Mouse (Mus musculus) heart, postnatal 0 days (tissue): ENCODE results near the gene Slc4a1. TPM values are rescaled to one million over a fixed set of nuclear protein-coding genes. Genes with fewer than 3 reads are reported as not detected.

Experiments
- ATAC-seq: fragments of 200-750 bp; cut with Nextera tagmentation; 2 replicates; pipeline ENCODE4 v1.8.0; 2017; ENCODE audit warnings: low read depth, moderate number of reproducible peaks, moderate library complexity; ENCODE audit not compliant: insufficient read depth
- DNase-seq: peaks from one replicate; pipeline ENCODE4 v3.0.0-alpha.2; 2016; ENCODE audit warnings: low spot score
- H3K27ac ChIP-seq: fragments of 300-500 bp; sonication (generic); 2 replicates; pipeline ENCODE4 v1.5.1; 2014; ENCODE audit warnings: low read depth, mild to moderate bottlenecking
- H3K27me3 ChIP-seq: fragments of 300-500 bp; sonication (generic); 2 replicates; pipeline ENCODE4 v1.6.1; 2014; ENCODE audit warnings: low read length, mixed read lengths; ENCODE audit not compliant: control insufficient read depth, insufficient read depth
- H3K36me3 ChIP-seq: fragments of 300-500 bp; sonication (generic); replicated peaks from 2 replicates; pipeline ENCODE4 v1.6.1; 2014; ENCODE audit warnings: low read length, mixed read lengths; ENCODE audit not compliant: control insufficient read depth, insufficient read depth
- H3K4me1 ChIP-seq: fragments of 300-500 bp; sonication (generic); 2 replicates; pipeline ENCODE4 v1.6.1; 2014; ENCODE audit warnings: antibody characterized with exemption; ENCODE audit not compliant: control insufficient read depth, insufficient read depth
- H3K4me2 ChIP-seq: fragments of 300-500 bp; sonication (generic); 2 replicates; pipeline ENCODE4 v1.6.1; 2014; ENCODE audit warnings: low read depth, mild to moderate bottlenecking, low read length, moderate library complexity
- H3K4me3 ChIP-seq: fragments of 300-500 bp; sonication (generic); 2 replicates; pipeline ENCODE4 v1.5.1; 2014; ENCODE audit warnings: low read depth, low read length
- H3K9ac ChIP-seq: fragments of 300-500 bp; sonication (generic); replicated peaks from 2 replicates; pipeline ENCODE4 v1.6.1; 2014; ENCODE audit warnings: low read depth, low read length, mixed read lengths
- H3K9me3 ChIP-seq: fragments of 300-500 bp; sonication (generic); replicated peaks from 2 replicates; pipeline ENCODE4 v1.6.1; 2016; ENCODE audit warnings: low read length; ENCODE audit not compliant: control insufficient read depth
- CTCF ChIP-seq: IDR thresholded peaks from 2 replicates; pipeline ENCODE4 v1.5.1; 2016; ENCODE audit warnings: antibody characterized with exemption, control low read depth, low read depth
- EP300 ChIP-seq: IDR thresholded peaks from 2 replicates; pipeline ENCODE4 v1.6.1; 2016; ENCODE audit warnings: antibody characterized with exemption, low read depth
- WGBS: fragments of 180-500 bp; shearing (Covaris S2); extraction: QIAGEN DNeasy Blood & Tissue Kit; methylation state at CpG from one replicate; pipeline ENCODE4 v1.1.7; 2014; 5-methylcytosine and 5-hydroxymethylcytosine counted together
- polyA plus RNA-seq: library from polyadenylated mRNA; unstranded; fragments of >200 nt; fragmentation: Nextera tagmentation; extraction: Ambion mirVana; gene quantifications from 2 replicates; pipeline ENCODE4 v1.2.1, GENCODE M21; 2015
- total RNA-seq: library from RNA; depleted of rRNA; stranded (reverse); fragments of >200 nt; gene quantifications from 2 replicates; pipeline ENCODE4 v1.2.3, GENCODE M21; 2014; ENCODE audit warnings: low replicate concordance

Slc4a1 gene
- total and polyA plus RNA-seq, 2 experiments from 2014 or later = 3.1 to 7.5 TPM

GRCm38 (mm10) chr11:102356636-102357350 lies 9.2 kb downstream of the Slc4a1 start:
- H3K4me1 ChIP-seq = no peaks in the 10 kb centered on the region
- H3K36me3 ChIP-seq = no peaks in the 10 kb centered on the region
- H3K4me2 ChIP-seq = no peak overlapping the region
- H3K4me3 ChIP-seq = no peak overlapping the region
- TF ChIP-seq CTCF (no peak), EP300 (no peak)
- no peak overlapping the region for H3K27ac ChIP-seq
- no peak for ATAC-seq
- H3K27me3 ChIP-seq = peaks cover 45% of the 10 kb centered on the region
- 51% methylated on average over 31 of the region's 31 CpGs for WGBS
- no peak overlapping the region for H3K9ac ChIP-seq
- H3K9me3 ChIP-seq = no peaks in the 10 kb centered on the region
- DNase-seq = no peak

DNA sequence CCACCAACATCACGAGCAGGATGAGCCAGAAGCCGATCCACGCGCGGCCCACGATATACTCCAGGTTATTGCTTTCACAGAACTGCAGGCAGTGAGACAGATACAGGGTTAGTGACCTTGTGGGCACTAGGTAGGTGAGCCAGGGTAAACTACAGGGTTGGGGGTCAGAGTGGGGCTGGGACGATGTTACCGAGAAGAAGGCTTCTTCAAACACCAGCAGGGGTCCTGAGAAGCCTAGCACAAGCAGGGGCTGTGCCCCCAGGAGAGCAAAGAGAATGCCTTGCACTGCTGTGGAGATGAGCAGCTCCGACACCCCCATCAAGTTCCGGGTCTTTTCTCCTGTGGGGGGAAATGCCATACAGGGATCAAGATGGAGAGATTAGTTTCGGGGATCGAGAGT lies 9.8 kb downstream of the Slc4a1 start:
- no peaks in the 10 kb centered on the region for H3K36me3 ChIP-seq
- ATAC-seq (no peak), DNase-seq (no peak)
- no peaks in the 10 kb centered on the region for H3K4me1 ChIP-seq
- no peak overlapping the region for H3K4me2 ChIP-seq
- TF ChIP-seq EP300 (no peak), CTCF (no peak)
- H3K27me3 ChIP-seq = peaks cover 41% of the 10 kb centered on the region
- 72% methylated on average over 12 of the region's 12 CpGs for WGBS
- H3K9me3 ChIP-seq = no peaks in the 10 kb centered on the region
- no peak overlapping the region for H3K4me3 ChIP-seq
- no peak overlapping the region for H3K27ac ChIP-seq
- no peak overlapping the region for H3K9ac ChIP-seq

DNA sequence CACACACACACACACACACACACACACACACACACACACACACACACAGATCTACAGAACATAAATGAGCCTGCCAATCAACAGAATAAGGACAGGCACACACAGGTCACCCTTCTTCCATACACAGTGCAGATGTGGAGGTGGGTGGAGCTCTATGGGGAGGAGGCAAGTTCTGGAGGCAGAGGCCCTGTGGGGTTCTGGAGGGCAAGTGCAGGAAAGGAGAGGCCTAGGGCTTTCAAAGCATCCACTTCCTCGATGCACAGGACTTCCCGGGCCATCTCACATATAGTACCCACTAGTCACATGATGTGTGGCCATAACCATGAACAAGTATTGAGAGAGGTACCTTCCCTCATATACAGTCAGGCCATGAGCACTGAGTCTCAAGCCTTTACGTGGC lies 10.5 kb downstream of the Slc4a1 start:
- no peak for ATAC-seq
- WGBS = 66% methylated on average over 3 of the region's 3 CpGs
- Histone ChIP-seq H3K27me3 (peaks cover 45% of the 10 kb centered on the region), H3K36me3 (no peaks in the 10 kb centered on the region), H3K4me1 (no peaks in the 10 kb centered on the region), H3K4me3 (no peak overlapping the region), H3K27ac (no peak overlapping the region), H3K9ac (no peak overlapping the region), H3K9me3 (no peaks in the 10 kb centered on the region), H3K4me2 (no peak overlapping the region)
- DNase-seq = no peak
- TF ChIP-seq EP300 = no peak
- TF ChIP-seq CTCF = no peak

GRCm38 (mm10) chr11:102353021-102353431 lies 13.0 kb downstream of the Slc4a1 start:
- 37% methylated on average over 8 of the region's 8 CpGs for WGBS
- Histone ChIP-seq H3K9me3 (no peaks in the 10 kb centered on the region), H3K36me3 (no peaks in the 10 kb centered on the region), H3K9ac (no peak overlapping the region), H3K27ac (no peak overlapping the region), H3K4me1 (no peaks in the 10 kb centered on the region), H3K4me3 (no peak overlapping the region), H3K4me2 (no peak overlapping the region), H3K27me3 (peaks cover 32% of the 10 kb centered on the region)
- DNase-seq (no peak), ATAC-seq (no peak)
- TF ChIP-seq CTCF = no peak
- no peak for TF ChIP-seq EP300

DNA sequence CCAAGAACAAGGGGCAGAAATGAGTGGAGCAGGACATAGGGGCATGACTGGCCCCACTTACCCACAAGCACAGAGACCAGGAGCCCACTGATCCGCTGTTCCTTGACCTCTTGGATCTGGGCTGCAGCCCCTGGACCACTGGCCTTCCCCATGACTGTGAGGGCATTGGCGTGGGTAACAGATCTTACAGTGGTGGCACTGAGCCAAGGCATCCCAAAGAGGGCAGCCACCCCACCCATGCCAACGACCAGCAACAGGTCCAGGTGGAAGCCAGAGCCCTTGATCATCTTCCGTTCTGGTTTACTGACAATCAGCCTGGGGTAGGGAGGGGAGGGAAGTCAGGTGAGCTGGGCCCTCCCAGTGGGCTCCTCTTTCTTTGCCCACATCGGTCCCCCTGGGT lies 13.6 kb downstream of the Slc4a1 start:
- Histone ChIP-seq H3K9me3 (no peaks in the 10 kb centered on the region), H3K4me3 (no peak overlapping the region), H3K36me3 (no peaks in the 10 kb centered on the region), H3K27me3 (peaks cover 27% of the 10 kb centered on the region), H3K9ac (no peak overlapping the region), H3K27ac (no peak overlapping the region), H3K4me1 (no peaks in the 10 kb centered on the region), H3K4me2 (no peak overlapping the region)
- no peak for ATAC-seq
- TF ChIP-seq CTCF (no peak), EP300 (no peak)
- DNase-seq = no peak
- WGBS = 35% methylated on average over 5 of the region's 5 CpGs
